Mouse (Mus musculus): ENCODE measurements around the gene Slc24a3. TPM values are rescaled to one million over a fixed set of nuclear protein-coding genes. Genes with fewer than 3 reads are reported as not detected.

The Slc24a3 gene
- polyA plus RNA-seq (2021): 24.9 TPM

GRCm38 (mm10) chr2:145167664-145168360, at the start of gene Slc24a3:
TSS of gene Slc24a3 (plus strand) at chr2:145167754.
- ChIA-PET POLR2A (interaction anchor here (1.0 to 1.1 kb wide), 3 partner anchors 44 to 347 kb away, joined by 3 to 6 read pairs (median 3); no protein-coding TSS in a partner anchor), CTCF (interaction anchor here (1.0 to 2.7 kb wide), 9 partner anchors 116 to 420 kb away, joined by 3 to 18 read pairs (median 5); no protein-coding TSS in a partner anchor)

DNA sequence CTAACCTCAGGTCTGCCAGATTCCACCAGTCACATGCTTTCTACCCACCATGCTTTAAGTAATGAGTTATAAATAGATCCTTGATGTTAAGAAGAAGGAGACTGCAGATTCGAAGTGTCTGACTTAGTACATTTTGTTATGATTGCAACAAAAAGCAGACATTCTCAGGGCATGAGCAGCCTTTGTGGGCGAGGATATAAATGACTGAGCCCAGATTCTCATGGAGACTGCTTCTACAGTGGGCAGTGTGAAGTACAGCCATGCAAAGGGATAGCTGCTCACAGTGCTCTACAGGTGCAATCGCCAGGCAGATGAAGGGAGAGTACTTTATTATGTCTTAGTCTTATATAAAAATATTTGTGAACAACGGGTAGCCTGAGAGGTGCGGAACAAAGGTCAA, 49.8 kb upstream of the Slc24a3 start:
- POLR2A ChIA-PET: no interaction called here
- TF ChIP-seq CTCF (IDR thresholded peaks at IDR 0.05): no peak
- DNase-seq (ENCODE audit: low read depth, low spot score) (no peak), ATAC-seq (no peak)
- in situ Hi-C loops (cut with MboI; ENCODE audit: low pct_unique_long_range_greater_than_20kb): no loop called here
- peaks cover 18% of the 10 kb centered on the region for H3K27me3 ChIP-seq
- CTCF ChIA-PET: no interaction called here

More at GRCm38 (mm10) chr2:145167664-145168360, at the start of gene Slc24a3:
- ATAC-seq (peak; percentile 92), DNase-seq (ENCODE audit: low read depth, low spot score) (no peak)
- peak; percentile 99 for TF ChIP-seq CTCF (IDR thresholded peaks at IDR 0.05)
- in situ Hi-C loops (cut with MboI; ENCODE audit: low pct_unique_long_range_greater_than_20kb): loop anchor here (5.0 to 10.0 kb wide), 4 partner anchors 124 to 443 kb away; no protein-coding TSS in a partner anchor
- H3K27me3 ChIP-seq: no peaks in the 10 kb centered on the region

DNA sequence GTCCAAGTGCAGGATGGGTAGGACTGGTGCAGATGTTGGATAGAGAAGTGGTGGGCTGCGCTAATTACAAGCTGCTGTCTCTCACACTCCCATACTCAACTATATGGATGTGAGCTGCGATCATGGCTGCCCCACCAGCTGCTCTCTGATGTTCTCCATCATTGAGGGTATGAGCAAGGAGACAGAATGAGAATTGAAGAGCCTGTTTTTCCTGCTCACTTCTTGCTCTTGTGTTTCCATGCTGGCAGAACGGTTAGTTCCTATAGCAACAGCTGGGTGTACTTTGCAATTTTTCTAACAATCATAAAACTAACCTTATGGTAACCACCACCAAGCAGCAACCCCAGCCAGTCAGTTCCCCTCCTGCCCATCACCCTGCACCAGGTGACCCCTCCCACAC, 39.8 kb upstream of the Slc24a3 start:
- POLR2A ChIA-PET: no interaction called here
- in situ Hi-C loops (cut with MboI; ENCODE audit: low pct_unique_long_range_greater_than_20kb): no loop called here
- DNase-seq (ENCODE audit: low read depth, low spot score) (no peak), ATAC-seq (no peak)
- CTCF ChIA-PET: interaction anchor here (0.8 kb wide), 1 partner anchor 13 kb away, joined by 3 read pairs; no protein-coding TSS in a partner anchor
- no peak for TF ChIP-seq CTCF (IDR thresholded peaks at IDR 0.05)
- H3K27me3 ChIP-seq: peaks cover 14% of the 10 kb centered on the region

DNA sequence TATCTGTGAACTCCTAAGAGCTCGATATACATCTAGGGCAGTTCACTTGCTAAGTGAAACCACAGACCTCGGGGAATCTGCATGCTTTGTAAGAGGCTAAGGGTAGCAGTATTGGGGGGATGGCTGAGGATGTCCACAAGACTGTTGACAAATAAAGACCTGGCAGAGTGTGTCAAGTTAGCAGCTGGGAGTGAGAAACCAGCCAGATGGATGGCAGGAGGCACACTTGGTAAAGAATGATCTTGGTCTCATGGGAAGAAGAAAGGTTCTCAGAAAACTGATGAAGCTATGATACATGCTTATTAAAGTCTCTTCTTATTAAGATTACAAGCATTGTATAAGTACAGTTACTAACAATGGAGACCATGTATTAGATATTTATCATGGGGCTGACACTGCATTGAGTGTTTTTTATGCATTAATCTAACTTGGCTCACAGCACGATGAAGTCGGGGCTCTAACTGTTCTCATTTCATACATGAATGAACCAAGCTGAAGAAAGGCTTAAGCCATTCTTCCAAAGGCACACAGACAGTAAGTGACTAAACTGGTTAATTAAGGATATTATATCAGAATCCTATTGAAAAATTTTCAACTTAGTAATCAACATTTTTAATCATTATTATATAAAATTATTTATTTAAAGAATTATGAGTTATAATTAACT, 30.8 kb upstream of the Slc24a3 start:
- in situ Hi-C loops (cut with MboI; ENCODE audit: low pct_unique_long_range_greater_than_20kb): no loop called here
- ChIA-PET POLR2A (no interaction called here), CTCF (no interaction called here)
- H3K27me3 ChIP-seq: peaks cover 14% of the 10 kb centered on the region
- DNase-seq (ENCODE audit: low read depth, low spot score) (no peak), ATAC-seq (no peak)
- no peak for TF ChIP-seq CTCF (IDR thresholded peaks at IDR 0.05)

GRCm38 (mm10) chr2:145150407-145150806, 17.1 kb upstream of the Slc24a3 start:
- in situ Hi-C loops (cut with MboI; ENCODE audit: low pct_unique_long_range_greater_than_20kb): no loop called here
- H3K27me3 ChIP-seq: no peaks in the 10 kb centered on the region
- POLR2A ChIA-PET: no interaction called here
- DNase-seq (ENCODE audit: low read depth, low spot score) (no peak), ATAC-seq (no peak)
- TF ChIP-seq CTCF (IDR thresholded peaks at IDR 0.05): no peak
- CTCF ChIA-PET: interaction anchor here (1.0 kb wide), 1 partner anchor 69 kb away, joined by 3 read pairs; no protein-coding TSS in a partner anchor

DNA sequence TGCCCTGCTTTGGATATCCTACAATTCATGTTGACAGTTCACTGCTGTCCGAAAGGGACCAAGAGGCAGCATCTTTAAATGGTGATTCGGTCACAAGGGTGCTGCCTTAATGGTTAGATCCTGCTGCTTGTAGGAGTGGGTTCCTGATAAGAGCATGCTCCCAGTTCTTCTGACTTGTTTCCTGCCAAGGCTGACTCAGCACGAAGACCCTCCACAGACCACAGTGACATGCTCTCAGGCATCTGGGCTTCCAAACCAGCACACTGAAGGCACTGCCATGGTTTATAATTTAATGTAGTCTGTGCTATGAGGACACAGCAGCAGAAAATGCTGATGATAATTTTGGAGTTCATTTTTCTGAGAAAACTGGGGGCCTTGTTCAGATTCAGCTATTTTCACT, 16.7 kb upstream of the Slc24a3 start:
- POLR2A ChIA-PET: no interaction called here
- ATAC-seq (no peak), DNase-seq (ENCODE audit: low read depth, low spot score) (no peak)
- TF ChIP-seq CTCF (IDR thresholded peaks at IDR 0.05): no peak
- CTCF ChIA-PET: interaction anchor here (1.0 kb wide), 1 partner anchor 69 kb away, joined by 3 read pairs; no protein-coding TSS in a partner anchor
- H3K27me3 ChIP-seq: no peaks in the 10 kb centered on the region
- in situ Hi-C loops (cut with MboI; ENCODE audit: low pct_unique_long_range_greater_than_20kb): no loop called here

- ATAC-seq: no peak
- in situ Hi-C loops (cut with MboI; ENCODE audit: low pct_unique_long_range_greater_than_20kb): no loop called here
- CTCF ChIA-PET: no interaction called here
- no peak for TF ChIP-seq CTCF (IDR thresholded peaks at IDR 0.05)
- POLR2A ChIA-PET: no interaction called here
- no peaks in the 10 kb centered on the region for H3K27me3 ChIP-seq
- DNase-seq (ENCODE audit: low read depth, low spot score): no peak
These were observed 15.3 kb upstream of the Slc24a3 start for GRCm38 (mm10) chr2:145152281-145152680.

DNA sequence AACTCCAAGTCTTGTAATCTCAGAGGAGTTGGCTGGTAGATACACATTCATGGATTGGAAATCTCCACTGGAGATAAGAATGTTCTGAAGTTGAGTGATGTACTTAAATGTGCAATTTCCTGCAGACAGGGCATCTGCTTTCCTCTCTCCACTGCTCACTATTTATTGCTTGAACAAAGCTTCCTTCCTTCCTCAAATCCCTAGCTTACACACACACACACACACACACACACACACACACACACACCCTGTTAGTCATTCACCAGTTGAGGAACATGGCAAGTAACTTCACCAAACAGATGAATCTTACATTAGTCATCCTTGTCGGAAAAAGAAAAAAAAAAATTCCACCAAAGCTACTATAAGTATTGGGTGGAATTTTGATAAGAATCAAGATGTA, 8.6 kb upstream of the Slc24a3 start:
- in situ Hi-C loops (cut with MboI; ENCODE audit: low pct_unique_long_range_greater_than_20kb): no loop called here
- CTCF ChIA-PET: interaction anchor here (2.4 to 3.1 kb wide), 2 partner anchors 357 to 429 kb away, joined by 18 to 27 read pairs; no protein-coding TSS in a partner anchor
- POLR2A ChIA-PET: no interaction called here
- ATAC-seq (no peak), DNase-seq (ENCODE audit: low read depth, low spot score) (no peak)
- no peaks in the 10 kb centered on the region for H3K27me3 ChIP-seq
- no peak for TF ChIP-seq CTCF (IDR thresholded peaks at IDR 0.05)

- ATAC-seq (peak; percentile 86), DNase-seq (ENCODE audit: low read depth, low spot score) (no peak)
- peak; percentile 97 for TF ChIP-seq CTCF (IDR thresholded peaks at IDR 0.05)
- POLR2A ChIA-PET: interaction anchor here (0.5 to 1.4 kb wide), 2 partner anchors 10 to 426 kb away, joined by 4 to 7 read pairs; no protein-coding TSS in a partner anchor
- in situ Hi-C loops (cut with MboI; ENCODE audit: low pct_unique_long_range_greater_than_20kb): loop anchor here (5.0 to 10.0 kb wide), 3 partner anchors 431 to 524 kb away; no protein-coding TSS in a partner anchor
- no peaks in the 10 kb centered on the region for H3K27me3 ChIP-seq
- CTCF ChIA-PET: interaction anchor here (0.8 to 3.1 kb wide), 10 partner anchors 12 to 427 kb away, joined by 3 to 27 read pairs (median 4); no protein-coding TSS in a partner anchor
These were observed 6.4 kb upstream of the Slc24a3 start for GRCm38 (mm10) chr2:145161046-145161700.

DNA sequence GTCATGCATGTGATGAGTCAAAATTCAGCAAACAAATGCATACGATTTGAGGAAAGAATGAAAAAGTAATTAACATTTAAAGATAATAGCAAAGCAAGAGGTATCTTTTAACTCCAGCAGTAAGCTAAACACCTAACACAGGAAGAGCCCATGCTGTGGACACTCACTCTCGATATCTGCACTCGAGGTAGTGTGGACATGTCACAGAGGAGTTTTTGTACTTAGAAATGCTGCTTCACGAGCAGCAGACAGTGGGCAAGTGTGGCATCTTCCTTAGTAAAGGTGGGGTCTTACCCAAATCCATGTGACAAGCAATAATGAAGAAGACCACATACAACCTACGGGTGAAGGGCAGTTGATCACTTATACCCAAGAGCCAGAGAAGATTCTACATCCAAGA, 3.5 kb upstream of the Slc24a3 start:
- ChIA-PET CTCF (interaction anchor here (0.6 to 1.5 kb wide), 2 partner anchors 422 to 424 kb away, joined by 3 to 4 read pairs; no protein-coding TSS in a partner anchor), POLR2A (no interaction called here)
- ATAC-seq (no peak), DNase-seq (ENCODE audit: low read depth, low spot score) (no peak)
- no peaks in the 10 kb centered on the region for H3K27me3 ChIP-seq
- no peak for TF ChIP-seq CTCF (IDR thresholded peaks at IDR 0.05)
- in situ Hi-C loops (cut with MboI; ENCODE audit: low pct_unique_long_range_greater_than_20kb): loop anchor here (5.0 to 10.0 kb wide), 3 partner anchors 428 to 527 kb away; no protein-coding TSS in a partner anchor
